Mouse (Mus musculus): ENCODE results near the gene Gm6217.
"Not testable (repeated sequence)": the region's sequence is repeated elsewhere in the genome, so short reads cannot be mapped to it uniquely, and the experiment has no call there.

DNA sequence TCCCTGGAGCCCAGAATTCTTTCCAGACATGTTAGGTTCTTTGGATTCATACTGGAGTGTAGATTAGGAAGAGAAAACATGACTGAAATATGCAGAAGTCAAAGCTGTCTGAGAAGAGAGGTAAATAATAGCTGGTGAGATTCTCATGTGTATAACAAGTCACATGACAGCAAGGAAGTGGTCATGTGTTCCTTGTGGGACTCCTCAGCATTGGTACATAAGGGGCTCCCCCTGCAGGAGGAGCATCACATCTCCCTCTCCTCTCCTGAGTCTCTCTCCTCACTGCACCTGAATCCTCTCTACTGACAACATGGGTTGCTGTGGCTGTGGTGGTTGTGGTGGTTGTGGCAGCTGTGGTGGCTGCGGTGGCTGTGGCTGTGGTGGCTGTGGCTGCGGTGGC lies 14.8 kb upstream of the Gm6217 start:
- not testable (repeated sequence) for TF ChIP-seq CTCF (IDR thresholded peaks at IDR 0.05; ENCODE audit: low read depth, low read length); POLR2A (IDR thresholded peaks at IDR 0.05; ENCODE audit: extremely low read depth, insufficient read depth, low read length)

Data from liver, adult 2 months (tissue).